Mouse (Mus musculus) bone marrow, adult 2 months (tissue): ENCODE measurements around the gene Bsn.

Source experiments
- CTCF ChIP-seq: fragments of 200-500 bp; IDR thresholded peaks from 2 replicates; pipeline ENCODE4 v1.5.1; 2011; ENCODE audit warnings: low read length, control low read depth; ENCODE audit not compliant: control insufficient read depth, insufficient read depth
- POLR2A ChIP-seq: fragments of 200-500 bp; IDR thresholded peaks from 2 replicates; pipeline ENCODE4 v1.6.1; 2011; ENCODE audit warnings: low read depth, mild to moderate bottlenecking, control low read depth, low read length, borderline replicate concordance; ENCODE audit not compliant: control insufficient read depth

DNA sequence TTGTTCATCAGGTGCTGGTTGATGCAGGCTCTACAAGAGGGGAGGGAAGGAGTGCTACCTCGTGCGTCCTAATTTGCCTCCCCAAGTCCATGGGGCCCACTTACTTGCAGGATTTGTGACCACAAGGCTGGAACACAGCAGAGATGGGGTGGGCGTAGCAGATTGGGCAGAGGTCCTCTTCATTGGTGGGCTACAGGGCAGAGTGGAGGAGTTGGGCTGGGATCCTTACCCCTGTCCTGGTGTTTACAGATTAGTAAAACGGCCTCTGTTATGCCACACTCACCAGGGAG, 138.3 kb downstream of the Bsn start:
- no peak for TF ChIP-seq CTCF
- TF ChIP-seq POLR2A = no peak
